Mouse (Mus musculus): ENCODE data around the gene Mrps9. TPM values are rescaled to one million over a fixed set of nuclear protein-coding genes. Genes with fewer than 3 reads are reported as not detected.

Mrps9 gene
- polyA plus RNA-seq, 1 experiment from 2014 or later: 53.4 TPM

GRCm38 (mm10) chr1:42865336-42865939 lies 14.4 kb downstream of the Mrps9 start:
- H3K9ac ChIP-seq: no peak overlapping the region

GRCm38 (mm10) chr1:42865986-42866385 lies 15.0 kb downstream of the Mrps9 start:
- no peak for TF ChIP-seq CTCF (IDR thresholded peaks at IDR 0.05; ENCODE audit: low read depth)
- Histone ChIP-seq H3K4me3 (ENCODE audit: low read depth, low read length) (no peak overlapping the region), H3K9ac (no peak overlapping the region), H3K27me3 (ENCODE audit: insufficient read depth, low read length) (no peaks in the 10 kb centered on the region), H3K4me1 (ENCODE audit: insufficient read depth) (no peaks in the 10 kb centered on the region), H3K36me3 (ENCODE audit: insufficient read depth) (peaks cover 27% of the 10 kb centered on the region), H3K27ac (ENCODE audit: low read depth) (no peak overlapping the region), H3K9me3 (ENCODE audit: low read depth, low read length) (no peaks in the 10 kb centered on the region), H3K4me2 (no peak overlapping the region)
- DNase-seq (no peak), ATAC-seq (ENCODE audit: insufficient read depth) (no peak)
- WGBS: 96% methylated on average over 4 of the region's 4 CpGs

More at GRCm38 (mm10) chr1:42865336-42865939, 14.4 kb downstream of the Mrps9 start:
- no peaks in the 10 kb centered on the region for H3K27me3 ChIP-seq (ENCODE audit: insufficient read depth, low read length)
- H3K9me3 ChIP-seq (ENCODE audit: low read depth, low read length): no peaks in the 10 kb centered on the region
- peak; percentile 31; the same call in 1 of the 2 replicates for ATAC-seq (ENCODE audit: insufficient read depth)
- no peak overlapping the region for H3K4me2 ChIP-seq
- no peak overlapping the region for H3K27ac ChIP-seq (ENCODE audit: low read depth)
- peaks cover 27% of the 10 kb centered on the region for H3K36me3 ChIP-seq (ENCODE audit: insufficient read depth)
- DNase-seq: no peak
- H3K4me3 ChIP-seq (ENCODE audit: low read depth, low read length): no peak overlapping the region
- TF ChIP-seq CTCF (IDR thresholded peaks at IDR 0.05; ENCODE audit: low read depth): no peak
- no peaks in the 10 kb centered on the region for H3K4me1 ChIP-seq (ENCODE audit: insufficient read depth)
- WGBS: 92% methylated on average over 4 of the region's 4 CpGs

- H3K4me3 ChIP-seq (ENCODE audit: low read depth, low read length): no peak overlapping the region
- H3K27me3 ChIP-seq (ENCODE audit: insufficient read depth, low read length): no peaks in the 10 kb centered on the region
- H3K36me3 ChIP-seq (ENCODE audit: insufficient read depth): peaks cover 27% of the 10 kb centered on the region
- no peak overlapping the region for H3K27ac ChIP-seq (ENCODE audit: low read depth)
- H3K4me2 ChIP-seq: no peak overlapping the region
- no peaks in the 10 kb centered on the region for H3K9me3 ChIP-seq (ENCODE audit: low read depth, low read length)
- whole genome bisulfite sequencing: 88% methylated on average over 3 of the region's 3 CpGs
- no peaks in the 10 kb centered on the region for H3K4me1 ChIP-seq (ENCODE audit: insufficient read depth)
- H3K9ac ChIP-seq: no peak overlapping the region
- no peak for TF ChIP-seq CTCF (IDR thresholded peaks at IDR 0.05; ENCODE audit: low read depth)
- no peak for ATAC-seq (ENCODE audit: insufficient read depth)
- no peak for DNase-seq
These were observed 16.2 kb downstream of the Mrps9 start for GRCm38 (mm10) chr1:42867188-42867587.

DNA sequence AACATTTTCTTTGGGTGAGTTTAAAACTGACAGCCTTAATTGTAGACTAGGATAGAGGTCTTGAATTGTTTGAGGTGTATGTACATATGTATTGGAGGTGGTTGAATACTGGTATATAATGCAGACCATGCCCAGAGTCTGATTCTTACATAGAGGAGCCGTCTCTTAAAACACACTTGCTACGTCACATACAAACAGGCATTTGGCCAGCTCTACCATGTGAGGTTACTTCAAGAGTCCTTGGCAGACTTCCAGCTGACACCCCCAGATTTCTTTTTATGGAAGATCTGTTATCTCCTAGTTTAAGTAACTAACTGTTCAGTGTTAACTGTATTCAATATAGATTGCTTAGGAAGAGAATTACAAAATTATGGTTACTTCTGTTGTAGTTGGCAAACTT lies 23.1 kb downstream of the Mrps9 start:
- no peaks in the 10 kb centered on the region for H3K9me3 ChIP-seq (ENCODE audit: low read depth, low read length)
- H3K36me3 ChIP-seq (ENCODE audit: insufficient read depth): no peaks in the 10 kb centered on the region
- H3K9ac ChIP-seq: no peak overlapping the region
- TF ChIP-seq CTCF (IDR thresholded peaks at IDR 0.05; ENCODE audit: low read depth): no peak
- WGBS: 46% methylated on average over 2 of the region's 2 CpGs
- H3K27ac ChIP-seq (ENCODE audit: low read depth): no peak overlapping the region
- H3K4me2 ChIP-seq: no peak overlapping the region
- no peak overlapping the region for H3K4me3 ChIP-seq (ENCODE audit: low read depth, low read length)
- H3K27me3 ChIP-seq (ENCODE audit: insufficient read depth, low read length): no peaks in the 10 kb centered on the region
- DNase-seq (peak; percentile 52), ATAC-seq (ENCODE audit: insufficient read depth) (no peak)
- H3K4me1 ChIP-seq (ENCODE audit: insufficient read depth): no peaks in the 10 kb centered on the region

GRCm38 (mm10) chr1:42875271-42875670 lies 24.2 kb downstream of the Mrps9 start:
- no peak overlapping the region for H3K4me3 ChIP-seq (ENCODE audit: low read depth, low read length)
- H3K4me1 ChIP-seq (ENCODE audit: insufficient read depth): no peaks in the 10 kb centered on the region
- H3K9ac ChIP-seq: no peak overlapping the region
- no peaks in the 10 kb centered on the region for H3K9me3 ChIP-seq (ENCODE audit: low read depth, low read length)
- ATAC-seq (ENCODE audit: insufficient read depth) (no peak), DNase-seq (no peak)
- no peak overlapping the region for H3K4me2 ChIP-seq
- TF ChIP-seq CTCF (IDR thresholded peaks at IDR 0.05; ENCODE audit: low read depth): no peak
- H3K36me3 ChIP-seq (ENCODE audit: insufficient read depth): 0 out of 2 replicates have a peak, but pooled peaks cover 5% of the 10 kb centered on the region
- 63% methylated on average over 5 of the region's 5 CpGs for WGBS
- no peaks in the 10 kb centered on the region for H3K27me3 ChIP-seq (ENCODE audit: insufficient read depth, low read length)
- H3K27ac ChIP-seq (ENCODE audit: low read depth): no peak overlapping the region

- Histone ChIP-seq H3K27me3 (ENCODE audit: insufficient read depth, low read length) (no peaks in the 10 kb centered on the region), H3K36me3 (ENCODE audit: insufficient read depth) (0 out of 2 replicates have a peak, but pooled peaks cover 6% of the 10 kb centered on the region), H3K27ac (ENCODE audit: low read depth) (no peak overlapping the region), H3K9me3 (ENCODE audit: low read depth, low read length) (no peaks in the 10 kb centered on the region), H3K9ac (no peak overlapping the region), H3K4me2 (no peak overlapping the region), H3K4me1 (ENCODE audit: insufficient read depth) (no peaks in the 10 kb centered on the region), H3K4me3 (ENCODE audit: low read depth, low read length) (no peak overlapping the region)
- ATAC-seq (ENCODE audit: insufficient read depth) (no peak), DNase-seq (no peak)
- 74% methylated on average over 4 of the region's 4 CpGs for WGBS
- no peak for TF ChIP-seq CTCF (IDR thresholded peaks at IDR 0.05; ENCODE audit: low read depth)
These were observed 25.5 kb downstream of the Mrps9 start for GRCm38 (mm10) chr1:42876463-42877093.

DNA sequence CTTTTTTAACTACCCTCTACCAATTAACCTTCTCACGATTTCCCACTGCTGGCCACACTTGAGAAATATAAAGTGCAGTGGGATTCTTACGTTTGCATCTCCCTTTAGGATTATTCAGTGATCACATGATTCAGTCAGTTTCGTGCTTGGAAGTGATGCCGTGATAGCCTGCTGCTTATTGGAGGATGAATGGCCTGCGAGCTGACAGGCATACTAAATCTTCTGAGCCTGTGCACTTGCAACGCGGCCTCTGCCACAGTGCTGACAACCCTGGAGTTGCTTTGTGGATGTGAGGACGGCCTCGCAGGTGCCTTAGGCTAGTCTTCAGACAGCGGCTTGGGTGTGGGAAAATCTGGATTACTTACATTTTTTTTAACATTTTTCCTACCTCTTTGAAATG lies 26.2 kb downstream of the Mrps9 start:
- no peak for TF ChIP-seq CTCF (IDR thresholded peaks at IDR 0.05; ENCODE audit: low read depth)
- Histone ChIP-seq H3K27ac (ENCODE audit: low read depth) (no peak overlapping the region), H3K4me1 (ENCODE audit: insufficient read depth) (no peaks in the 10 kb centered on the region), H3K27me3 (ENCODE audit: insufficient read depth, low read length) (no peaks in the 10 kb centered on the region), H3K4me2 (no peak overlapping the region), H3K4me3 (ENCODE audit: low read depth, low read length) (no peak overlapping the region), H3K36me3 (ENCODE audit: insufficient read depth) (0 out of 2 replicates have a peak, but pooled peaks cover 6% of the 10 kb centered on the region), H3K9ac (no peak overlapping the region), H3K9me3 (ENCODE audit: low read depth, low read length) (no peaks in the 10 kb centered on the region)
- ATAC-seq (ENCODE audit: insufficient read depth) (no peak), DNase-seq (no peak)
- WGBS: 69% methylated on average over 10 of the region's 10 CpGs

All from lung, embryonic 14.5 days (tissue).